Mouse (Mus musculus) gastrocnemius, adult 2 months (tissue): Measurements from ENCODE around the gene Ereg. TPM values are rescaled to one million over a fixed set of nuclear protein-coding genes. Genes with fewer than 3 reads are reported as not detected.

Experiments
- DNase-seq: peaks from one replicate; pipeline ENCODE4 v3.0.0; 2022
- H3K27ac ChIP-seq: fragments of 200-600 bp; 2 replicates; pipeline ENCODE4 v1.8.1; 2022; ENCODE audit warnings: mild to moderate bottlenecking
- H3K4me3 ChIP-seq: fragments of 200-600 bp; 2 replicates; pipeline ENCODE4 v1.8.1; 2022; ENCODE audit warnings: mild to moderate bottlenecking, moderate library complexity
- CTCF ChIP-seq: fragments of 200-600 bp; IDR thresholded peaks from 2 replicates; pipeline ENCODE4 v1.8.1; 2022; ENCODE audit warnings: antibody characterized with exemption, mild to moderate bottlenecking, moderate library complexity
- intact Hi-C: fragments of 180-260 bp; cut with DNase I; formaldehyde crosslinking; loops from one replicate; pipeline ENCODE4 v1.15.1; 2025
- total RNA-seq, 2 experiments: library from RNA; stranded (reverse); gene quantifications; 2 replicates each; pipeline ENCODE4 v1.2.3; 2021

Ereg gene
- total RNA-seq, 2 experiments from 2014 or later, result not detected

DNA sequence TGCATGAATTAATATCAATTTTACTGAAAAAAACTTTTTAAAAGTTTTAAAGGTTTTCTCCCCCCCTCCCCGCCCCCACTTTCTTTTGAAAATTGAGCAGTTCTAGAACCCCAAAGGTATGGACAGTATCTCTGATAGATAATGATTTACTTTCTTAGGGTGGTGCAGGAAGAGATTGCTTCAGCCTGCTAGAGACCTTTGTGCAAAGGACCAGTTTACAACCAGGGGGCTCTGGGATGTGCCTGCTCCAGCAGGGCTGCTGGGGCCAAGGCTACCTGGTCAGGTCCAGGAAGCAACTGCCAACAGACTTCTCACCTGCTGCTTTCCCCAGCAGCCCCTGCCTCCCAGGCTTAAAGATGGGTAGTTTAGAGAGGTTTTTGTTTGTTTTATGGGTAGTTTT is 599 bp downstream of the Ereg start:
- Histone ChIP-seq H3K4me3 (no peak overlapping the region), H3K27ac (no peak overlapping the region)
- intact Hi-C loops, result no loop called here
- no peak for TF ChIP-seq CTCF
- no peak for DNase-seq

- no peak for TF ChIP-seq CTCF
- Histone ChIP-seq H3K27ac (no peak overlapping the region), H3K4me3 (no peak overlapping the region)
- intact Hi-C loops, result no loop called here
- DNase-seq, result no peak
Observed at GRCm38 (mm10) chr5:91083016-91083415, 8.6 kb downstream of the Ereg start.

GRCm38 (mm10) chr5:91085291-91085690 is 10.9 kb downstream of the Ereg start:
- no peak for DNase-seq
- intact Hi-C loops, result no loop called here
- no peak overlapping the region for H3K4me3 ChIP-seq
- no peak for TF ChIP-seq CTCF
- no peak overlapping the region for H3K27ac ChIP-seq

GRCm38 (mm10) chr5:91090301-91090700 is 15.9 kb downstream of the Ereg start:
- TF ChIP-seq CTCF, result no peak
- Histone ChIP-seq H3K27ac (no peak overlapping the region), H3K4me3 (no peak overlapping the region)
- no peak for DNase-seq
- intact Hi-C loops, result no loop called here

DNA sequence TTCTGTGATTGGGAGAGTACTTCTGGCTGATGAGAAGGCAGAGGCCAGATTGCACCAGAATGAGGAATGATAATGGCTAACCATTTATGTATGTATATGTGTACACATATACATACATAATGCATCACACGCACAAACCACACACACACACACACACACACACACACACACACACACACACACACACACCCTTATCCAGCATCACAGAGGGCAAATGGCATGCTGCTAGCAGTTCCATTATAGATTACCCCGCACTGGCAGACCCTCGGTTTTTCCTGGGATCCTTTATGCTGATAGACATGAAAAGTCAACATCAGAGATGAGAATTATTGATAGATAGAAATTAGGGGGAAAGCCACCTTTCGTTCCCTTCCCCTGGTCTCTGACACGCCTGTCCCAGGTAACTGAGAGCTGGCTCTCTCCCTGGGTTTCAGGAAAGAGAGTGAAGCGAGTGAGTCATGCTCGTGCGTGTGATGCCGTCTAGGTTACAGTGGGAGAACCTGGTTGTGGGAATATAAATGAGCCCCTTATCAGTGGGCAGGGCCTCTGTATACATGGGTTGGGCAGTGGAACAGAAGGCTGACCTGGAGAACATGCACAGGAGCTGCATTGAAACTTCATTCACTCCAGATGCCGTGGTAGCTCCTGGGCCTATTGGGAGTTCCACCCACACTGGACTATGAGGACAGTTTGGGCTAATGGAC is 23.6 kb downstream of the Ereg start:
- no peak for TF ChIP-seq CTCF
- intact Hi-C loops, result no loop called here
- Histone ChIP-seq H3K27ac (no peak overlapping the region), H3K4me3 (no peak overlapping the region)
- DNase-seq, result no peak

DNA sequence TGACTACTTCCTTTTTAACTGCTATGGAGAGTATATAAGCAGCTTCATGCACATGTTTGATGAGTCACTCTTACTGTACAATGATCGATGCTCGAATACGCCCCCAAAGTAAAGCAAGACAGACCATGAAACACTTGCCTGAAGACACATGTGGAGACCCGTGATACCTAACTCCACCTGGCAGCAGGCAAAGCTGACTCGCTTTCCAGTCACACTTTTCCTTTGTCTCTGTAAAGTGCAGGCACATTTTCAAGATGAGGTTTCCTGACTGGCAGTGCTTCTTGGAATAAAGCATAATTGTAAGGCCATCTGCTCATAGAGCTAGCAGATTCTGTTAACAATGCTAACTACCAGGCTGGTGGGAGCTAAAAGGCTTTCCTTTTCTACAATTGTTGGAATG is 27.3 kb downstream of the Ereg start:
- intact Hi-C loops, result no loop called here
- no peak overlapping the region for H3K27ac ChIP-seq
- no peak for DNase-seq
- no peak for TF ChIP-seq CTCF
- H3K4me3 ChIP-seq, result no peak overlapping the region

GRCm38 (mm10) chr5:91103943-91104665 is 29.7 kb downstream of the Ereg start:
- intact Hi-C loops, result no loop called here
- Histone ChIP-seq H3K27ac (no peak overlapping the region), H3K4me3 (no peak overlapping the region)
- TF ChIP-seq CTCF, result no peak
- peak; percentile 34 for DNase-seq

DNA sequence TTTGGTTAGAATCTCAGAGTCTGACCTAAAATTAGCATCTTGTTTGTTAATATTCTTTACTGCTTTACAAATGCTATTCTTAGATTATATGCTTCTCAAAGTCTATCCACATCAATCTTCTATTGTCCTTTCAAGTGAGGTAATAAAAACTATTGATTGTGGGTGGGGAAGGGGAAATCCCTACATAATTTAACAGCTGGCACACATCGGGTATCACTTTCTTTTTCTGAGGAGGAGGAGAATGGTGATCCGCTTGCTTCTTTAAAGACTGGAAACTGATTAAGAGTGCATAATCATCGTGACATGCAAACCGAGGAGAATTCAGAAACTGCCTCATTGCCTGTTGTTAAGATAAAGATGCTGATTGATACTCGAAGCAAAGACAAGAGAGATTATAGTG is 31.8 kb downstream of the Ereg start:
- intact Hi-C loops, result no loop called here
- Histone ChIP-seq H3K4me3 (no peak overlapping the region), H3K27ac (no peak overlapping the region)
- no peak for TF ChIP-seq CTCF
- no peak for DNase-seq

DNA sequence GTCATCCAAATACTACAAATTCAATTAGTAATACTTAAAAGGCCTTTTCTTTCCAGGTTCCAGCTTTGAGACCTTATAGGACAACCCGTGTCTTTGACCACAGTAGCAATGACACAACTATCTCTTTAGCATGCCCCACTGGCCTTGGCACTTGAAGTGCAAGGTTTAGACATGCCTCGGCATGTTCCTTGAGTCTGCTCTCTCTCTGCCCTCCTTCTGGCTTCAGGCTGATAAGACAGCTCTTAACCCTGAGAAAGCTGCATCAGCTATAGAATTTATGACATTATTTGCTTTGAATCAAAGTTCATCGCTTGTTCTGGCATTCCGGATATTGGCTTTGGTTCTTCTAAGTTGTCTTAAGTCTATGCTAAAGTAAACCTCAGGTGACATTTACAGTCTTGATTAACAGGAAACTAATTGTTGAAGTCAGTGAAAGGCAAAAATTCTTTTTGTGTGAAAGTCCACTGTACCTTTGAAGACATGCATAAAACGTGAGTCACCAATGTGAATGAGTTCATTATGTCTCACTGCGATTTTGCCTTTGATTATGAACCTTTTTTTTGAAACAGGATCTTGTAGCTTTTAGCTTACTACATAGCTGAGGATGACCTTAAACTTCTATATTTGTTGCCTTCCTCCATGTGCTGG is 35.7 kb downstream of the Ereg start:
- Histone ChIP-seq H3K27ac (no peak overlapping the region), H3K4me3 (no peak overlapping the region)
- intact Hi-C loops, result no loop called here
- no peak for TF ChIP-seq CTCF
- DNase-seq, result no peak

- TF ChIP-seq CTCF, result no peak
- DNase-seq, result no peak
- intact Hi-C loops, result no loop called here
- no peak overlapping the region for H3K4me3 ChIP-seq
- no peak overlapping the region for H3K27ac ChIP-seq
Observed at GRCm38 (mm10) chr5:91111019-91111418, 36.6 kb downstream of the Ereg start.

DNA sequence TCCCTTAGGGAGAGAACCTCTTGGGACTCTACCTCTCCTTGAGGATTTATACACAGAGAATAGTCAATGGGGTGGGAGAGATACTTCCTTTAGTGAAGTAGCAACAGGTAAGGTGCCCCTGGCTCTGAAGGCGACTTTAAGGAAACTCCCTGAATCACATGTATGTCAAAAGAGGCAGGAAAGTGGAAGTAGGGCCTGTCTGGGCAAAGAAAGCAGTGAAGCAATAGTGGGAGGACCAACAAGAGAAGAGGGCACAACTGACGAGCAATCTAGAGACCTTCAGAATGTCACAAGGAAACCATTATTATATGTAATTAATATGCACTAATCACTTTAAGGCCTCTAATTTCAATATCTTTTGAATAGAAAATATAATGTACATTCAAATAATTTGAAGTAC is 39.5 kb downstream of the Ereg start:
- H3K4me3 ChIP-seq, result no peak overlapping the region
- TF ChIP-seq CTCF, result no peak
- no peak for DNase-seq
- no peak overlapping the region for H3K27ac ChIP-seq
- intact Hi-C loops, result no loop called here

DNA sequence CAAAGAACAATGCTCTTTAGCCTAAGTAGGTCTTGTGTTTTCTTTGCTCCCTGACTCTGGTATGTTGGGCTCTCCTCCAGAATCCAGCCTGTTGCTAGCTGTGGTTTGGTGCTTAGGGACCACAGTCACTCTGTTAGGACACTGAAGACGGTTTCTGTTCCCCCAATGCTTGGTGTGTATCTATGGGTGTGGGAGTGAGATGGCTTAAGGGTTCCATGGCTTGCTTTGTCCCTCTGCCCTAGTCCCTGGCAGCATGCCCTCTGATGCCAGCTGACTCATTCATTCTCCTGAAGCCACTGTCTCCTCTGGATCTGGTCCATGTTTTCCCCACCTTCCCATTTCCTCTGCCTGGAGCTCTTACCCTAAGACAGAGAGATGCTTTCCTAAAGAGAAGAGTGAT is 40.2 kb downstream of the Ereg start:
- no peak for DNase-seq
- H3K4me3 ChIP-seq, result no peak overlapping the region
- H3K27ac ChIP-seq, result no peak overlapping the region
- TF ChIP-seq CTCF, result no peak
- intact Hi-C loops, result no loop called here

GRCm38 (mm10) chr5:91118618-91119017 is 44.2 kb downstream of the Ereg start:
- intact Hi-C loops, result no loop called here
- Histone ChIP-seq H3K27ac (no peak overlapping the region), H3K4me3 (no peak overlapping the region)

More at GRCm38 (mm10) chr5:91118618-91119017, 44.2 kb downstream of the Ereg start:
- DNase-seq, result no peak
- no peak for TF ChIP-seq CTCF
